Mouse (Mus musculus) kidney, embryonic 14.5 days (tissue): ENCODE data around the gene F7. TPM values are rescaled to one million over a fixed set of nuclear protein-coding genes. Genes with fewer than 3 reads are reported as not detected.
"Not testable (repeated sequence)": the region's sequence is repeated elsewhere in the genome, so short reads cannot be mapped to it uniquely, and the experiment has no call there.

ENCODE experiments used
- ATAC-seq: fragments of 200-750 bp; cut with Nextera tagmentation; 2 replicates; pipeline ENCODE4 v1.8.0; 2017; ENCODE audit warnings: moderate number of reproducible peaks, mild to moderate bottlenecking, moderate TSS enrichment, moderate library complexity; ENCODE audit not compliant: low FRiP score, low TSS enrichment
- H3K27ac ChIP-seq: fragments of 300-500 bp; sonication (generic); 2 replicates; pipeline ENCODE4 v1.5.1; 2014; ENCODE audit warnings: low read depth, mild to moderate bottlenecking, low read length, moderate library complexity, mixed read lengths
- H3K27me3 ChIP-seq: fragments of 300-500 bp; sonication (generic); 2 replicates; pipeline ENCODE4 v1.6.1; 2014; ENCODE audit warnings: mild to moderate bottlenecking, low read length; ENCODE audit not compliant: control insufficient read depth, insufficient read depth
- H3K36me3 ChIP-seq: fragments of 300-500 bp; sonication (generic); 2 replicates; pipeline ENCODE4 v1.6.1; 2014; ENCODE audit warnings: low read length, mixed read lengths; ENCODE audit not compliant: control insufficient read depth, insufficient read depth
- H3K4me1 ChIP-seq: fragments of 300-500 bp; sonication (generic); 2 replicates; pipeline ENCODE4 v1.6.1; 2014; ENCODE audit warnings: low read length, mixed read lengths; ENCODE audit not compliant: control insufficient read depth, insufficient read depth
- H3K4me2 ChIP-seq: fragments of 300-500 bp; sonication (generic); replicated peaks from 2 replicates; pipeline ENCODE4 v1.6.1; 2014; ENCODE audit warnings: low read depth, mild to moderate bottlenecking, low read length
- H3K4me3 ChIP-seq: fragments of 300-500 bp; sonication (generic); 2 replicates; pipeline ENCODE4 v1.5.1; 2014; ENCODE audit warnings: mild to moderate bottlenecking, low read length
- H3K9ac ChIP-seq: fragments of 300-500 bp; sonication (generic); 2 replicates; pipeline ENCODE4 v1.6.1; 2014; ENCODE audit warnings: low read depth, mild to moderate bottlenecking, low read length, moderate library complexity
- H3K9me3 ChIP-seq: fragments of 300-500 bp; sonication (generic); 2 replicates; pipeline ENCODE4 v1.6.1; 2016; ENCODE audit warnings: low read length; ENCODE audit not compliant: control insufficient read depth
- WGBS: fragments of 180-500 bp; shearing (Covaris S2); extraction: QIAGEN DNeasy Blood & Tissue Kit; methylation state at CpG from one replicate; pipeline ENCODE4 v1.1.7; 2014; 5-methylcytosine and 5-hydroxymethylcytosine counted together
- polyA plus RNA-seq: library from polyadenylated mRNA; unstranded; fragments of >200 nt; fragmentation: Nextera tagmentation; extraction: Ambion mirVana; gene quantifications from 2 replicates; pipeline ENCODE4 v1.2.1, GENCODE M21; 2014

Gene F7
- polyA plus RNA-seq, 1 experiment from 2014 or later: not detected

- H3K27me3 ChIP-seq, H3K4me3 ChIP-seq, ATAC-seq, H3K27ac ChIP-seq, H3K9me3 ChIP-seq, H3K4me2 ChIP-seq, H3K4me1 ChIP-seq, H3K9ac ChIP-seq: not testable (repeated sequence)
- H3K36me3 ChIP-seq: peaks cover 65% of the 10 kb centered on the region
- 97% methylated on average over 1 of the region's 1 CpGs for WGBS
These were observed 49.7 kb downstream of the F7 start for GRCm38 (mm10) chr8:13075579-13075978.

GRCm38 (mm10) chr8:13077542-13077941, 51.7 kb downstream of the F7 start:
- Histone ChIP-seq H3K27ac (no peak overlapping the region), H3K4me3 (no peak overlapping the region), H3K27me3 (no peaks in the 10 kb centered on the region), H3K4me2 (no peak overlapping the region), H3K9me3 (no peaks in the 10 kb centered on the region), H3K9ac (no peak overlapping the region), H3K4me1 (no peaks in the 10 kb centered on the region), H3K36me3 (peaks cover 84% of the 10 kb centered on the region)
- 89% methylated on average over 7 of the region's 7 CpGs for WGBS
- no peak for ATAC-seq

Other genes with a start within 250 kb of the F7 start
- gene Mcf2l, start 152.2 kb upstream of the F7 start, polyA plus RNA-seq: 12.6 and 22.4 TPM in 2 replicates
- 0.34 and 0.43 TPM in 2 replicates for gene F10, start 11.3 kb downstream of the F7 start, polyA plus RNA-seq
- 0.43 and 0.51 TPM in 2 replicates for gene Proz, start 34.9 kb downstream of the F7 start, polyA plus RNA-seq
- 36.2 and 50.3 TPM in 2 replicates for gene Pcid2, start 79.4 kb downstream of the F7 start, polyA plus RNA-seq
- 60.3 and 110 TPM in 2 replicates for gene Cul4a, start 79.6 kb downstream of the F7 start, polyA plus RNA-seq
- gene Lamp1, start 133.1 kb downstream of the F7 start, polyA plus RNA-seq: 225 and 306 TPM in 2 replicates
- 19.7 and 20.3 TPM in 2 replicates for gene Grtp1, start 174.6 kb downstream of the F7 start, polyA plus RNA-seq
- not detected in 2 replicates for gene Adprhl1, start 228.1 kb downstream of the F7 start, polyA plus RNA-seq